Mouse (Mus musculus) retina, embryonic 14.5 days (tissue): Measurements from ENCODE around the gene Vmn1r36.
"Not testable (repeated sequence)": the region's sequence is repeated elsewhere in the genome, so short reads cannot be mapped to it uniquely, and the experiment has no call there.

Experiments
- DNase-seq: peaks from one replicate; pipeline ENCODE4 v3.0.0-alpha.2; 2015; ENCODE audit warnings: low spot score

Vmn1r36 gene

GRCm38 (mm10) chr6:66719068-66719467 is at the start of gene Vmn1r36:
Gene Vmn1r36, minus strand, starts transcription at chr6:66719168.
- not testable (repeated sequence) for DNase-seq

- not testable (repeated sequence) for DNase-seq
Measured at GRCm38 (mm10) chr6:66729082-66729481, 10.1 kb upstream of the Vmn1r36 start, which contains the start of gene Vmn1r37. Gene Vmn1r37, plus strand, starts transcription at chr6:66729382.

GRCm38 (mm10) chr6:66713854-66714253 is 5.1 kb downstream of the Vmn1r36 start:
- DNase-seq, result no peak

GRCm38 (mm10) chr6:66708901-66709300 is 10.1 kb downstream of the Vmn1r36 start:
- no peak for DNase-seq

- DNase-seq, result no peak
Measured at GRCm38 (mm10) chr6:66685806-66686205, 33.2 kb downstream of the Vmn1r36 start, which contains the start of gene Vmn1r35. Gene Vmn1r35, minus strand, starts transcription at chr6:66685906.
